Mouse (Mus musculus) forebrain, postnatal 0 days (tissue): Measurements from ENCODE around the gene Nav3. TPM values are rescaled to one million over a fixed set of nuclear protein-coding genes. Genes with fewer than 3 reads are reported as not detected.
"Not testable (repeated sequence)": the region's sequence is repeated elsewhere in the genome, so short reads cannot be mapped to it uniquely, and the experiment has no call there.

Source experiments
- ATAC-seq: fragments of 200-750 bp; cut with Nextera tagmentation; 2 replicates; pipeline ENCODE4 v1.8.0; 2017; ENCODE audit warnings: mild to moderate bottlenecking, moderate library complexity
- DNase-seq: peaks from one replicate; pipeline ENCODE4 v3.0.0-alpha.2; 2015
- H3K27ac ChIP-seq: fragments of 300-500 bp; sonication (generic); 2 replicates; pipeline ENCODE4 v1.5.1; 2014; ENCODE audit warnings: low read depth, mild to moderate bottlenecking, antibody characterized with exemption, low read length, moderate library complexity, mixed read lengths
- H3K27me3 ChIP-seq: fragments of 300-500 bp; sonication (generic); 2 replicates; pipeline ENCODE4 v1.6.1; 2014; ENCODE audit warnings: mild to moderate bottlenecking, low read length, mixed read lengths; ENCODE audit not compliant: insufficient read depth
- H3K36me3 ChIP-seq: fragments of 300-500 bp; sonication (generic); 2 replicates; pipeline ENCODE4 v1.6.1; 2014; ENCODE audit warnings: mild to moderate bottlenecking, moderate library complexity; ENCODE audit not compliant: insufficient read depth
- H3K4me1 ChIP-seq: fragments of 300-500 bp; sonication (generic); 2 replicates; pipeline ENCODE4 v1.6.1; 2014; ENCODE audit warnings: antibody characterized with exemption; ENCODE audit not compliant: insufficient read depth
- H3K4me2 ChIP-seq: fragments of 300-500 bp; sonication (generic); 2 replicates; pipeline ENCODE4 v1.6.1; 2014; ENCODE audit warnings: low read depth, mild to moderate bottlenecking, moderate library complexity
- H3K4me3 ChIP-seq: fragments of 300-500 bp; sonication (generic); 2 replicates; pipeline ENCODE4 v1.5.1; 2014; ENCODE audit warnings: low read depth, low read length, mixed read lengths
- H3K9ac ChIP-seq: fragments of 300-500 bp; sonication (generic); 2 replicates; pipeline ENCODE4 v1.6.1; 2014; ENCODE audit warnings: mild to moderate bottlenecking
- H3K9me3 ChIP-seq: fragments of 300-500 bp; sonication (generic); 2 replicates; pipeline ENCODE4 v1.6.1; 2016; ENCODE audit warnings: low read length
- CTCF ChIP-seq: sonication (generic); IDR thresholded peaks from 2 replicates; pipeline ENCODE4 v1.5.1; 2016; ENCODE audit warnings: antibody characterized with exemption, control low read depth, low read depth
- WGBS: fragments of 180-500 bp; shearing (Covaris S2); extraction: QIAGEN DNeasy Blood & Tissue Kit; methylation state at CpG from one replicate; pipeline ENCODE4 v1.1.7; 2014; 5-methylcytosine and 5-hydroxymethylcytosine counted together
- polyA plus RNA-seq: library from polyadenylated mRNA; unstranded; fragments of >200 nt; fragmentation: Nextera tagmentation; extraction: Ambion mirVana; gene quantifications from 2 replicates; pipeline ENCODE4 v1.2.1, GENCODE M21; 2015
- total RNA-seq: library from RNA; depleted of rRNA; stranded (reverse); fragments of >200 nt; gene quantifications from 2 replicates; pipeline ENCODE4 v1.2.3, GENCODE M21; 2014

Gene Nav3
- total and polyA plus RNA-seq, 2 experiments from 2014 or later = 20.1 to 119 TPM

DNA sequence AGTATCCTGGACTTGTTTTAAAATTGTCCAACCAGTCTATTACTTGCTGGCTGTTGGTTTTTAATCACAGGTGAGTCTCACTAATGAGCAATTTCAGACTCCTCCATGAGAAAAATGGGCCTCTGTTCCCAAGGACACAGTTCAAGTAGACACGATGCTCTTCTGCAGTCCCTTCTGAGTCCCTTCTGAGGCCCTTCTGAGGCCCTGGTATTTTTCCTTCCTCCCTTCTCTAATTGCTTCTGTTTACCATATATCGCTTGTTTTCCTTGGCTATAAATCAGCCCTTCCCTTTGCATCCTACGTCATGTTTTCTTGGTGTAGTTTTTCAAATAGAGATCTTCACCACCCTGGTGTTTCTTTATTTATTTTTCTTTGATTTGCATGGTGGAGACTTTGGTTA is 433.9 kb downstream of the Nav3 start:
- Histone ChIP-seq H3K4me2 (no peak overlapping the region), H3K4me1 (no peaks in the 10 kb centered on the region), H3K9ac (no peak overlapping the region), H3K27me3 (no peaks in the 10 kb centered on the region), H3K4me3 (no peak overlapping the region), H3K9me3 (no peaks in the 10 kb centered on the region), H3K36me3 (no peaks in the 10 kb centered on the region), H3K27ac (no peak overlapping the region)
- DNase-seq (no peak), ATAC-seq (no peak)
- WGBS = 91% methylated on average over 3 of the region's 3 CpGs
- TF ChIP-seq CTCF = no peak

DNA sequence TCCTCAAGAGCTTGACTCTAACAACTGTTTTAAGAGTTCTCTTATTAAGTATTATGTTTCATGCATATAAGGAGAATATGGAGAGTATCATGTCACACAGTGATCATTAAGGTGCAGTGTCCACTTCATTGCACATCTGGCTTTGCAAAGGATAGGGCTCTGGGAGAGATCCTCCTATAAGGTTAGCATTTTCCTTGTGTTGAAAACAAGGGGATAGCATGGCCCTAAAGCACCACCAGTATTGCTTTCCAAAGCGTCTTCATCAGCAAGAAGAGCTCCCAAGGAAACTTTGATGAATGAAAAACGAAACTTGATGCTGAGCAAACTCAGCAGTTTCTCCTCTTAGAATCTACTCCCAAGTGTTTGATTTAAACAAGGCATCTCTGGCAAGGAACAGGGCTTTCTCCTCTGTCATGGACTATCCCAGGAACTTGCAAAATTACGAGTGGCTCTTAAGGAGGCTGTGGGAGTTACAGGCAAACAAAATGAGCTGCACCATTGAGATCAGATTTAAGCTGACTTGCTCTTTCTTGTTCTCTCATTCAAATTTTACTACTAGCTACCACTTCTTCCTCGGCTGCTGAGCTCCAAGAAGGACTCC is 436.6 kb downstream of the Nav3 start:
- H3K4me3 ChIP-seq = no peak overlapping the region
- no peaks in the 10 kb centered on the region for H3K4me1 ChIP-seq
- no peaks in the 10 kb centered on the region for H3K36me3 ChIP-seq
- H3K27ac ChIP-seq = no peak overlapping the region
- H3K9me3 ChIP-seq = no peaks in the 10 kb centered on the region
- no peak for DNase-seq
- H3K27me3 ChIP-seq = no peaks in the 10 kb centered on the region
- no peak for TF ChIP-seq CTCF
- ATAC-seq = no peak
- H3K4me2 ChIP-seq = no peak overlapping the region
- WGBS = 72% methylated on average over 4 of the region's 4 CpGs
- no peak overlapping the region for H3K9ac ChIP-seq

DNA sequence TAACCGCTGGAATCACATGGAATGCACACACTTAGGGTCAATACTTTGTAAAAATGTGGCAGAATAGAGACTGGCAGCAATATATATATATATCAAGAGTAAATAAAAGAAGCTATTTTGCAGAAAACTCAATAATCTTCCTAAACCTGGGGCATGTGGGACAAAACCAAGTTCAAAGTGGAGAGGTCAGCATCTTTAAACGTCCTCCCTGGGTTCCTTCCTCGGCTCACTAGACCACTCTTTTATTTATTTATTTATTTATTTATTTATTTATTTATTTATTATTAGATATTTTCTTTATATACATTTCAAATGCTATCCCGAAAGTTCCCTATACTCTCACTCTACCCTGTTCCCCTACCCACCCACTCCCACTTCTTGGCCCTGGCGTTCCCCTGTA is 454.7 kb downstream of the Nav3 start:
- H3K9me3 ChIP-seq, H3K36me3 ChIP-seq, H3K4me1 ChIP-seq, ATAC-seq, H3K27ac ChIP-seq, H3K9ac ChIP-seq, H3K4me3 ChIP-seq, H3K4me2 ChIP-seq, H3K27me3 ChIP-seq, DNase-seq: not testable (repeated sequence)
- WGBS = 81% methylated on average over 5 of the region's 5 CpGs

DNA sequence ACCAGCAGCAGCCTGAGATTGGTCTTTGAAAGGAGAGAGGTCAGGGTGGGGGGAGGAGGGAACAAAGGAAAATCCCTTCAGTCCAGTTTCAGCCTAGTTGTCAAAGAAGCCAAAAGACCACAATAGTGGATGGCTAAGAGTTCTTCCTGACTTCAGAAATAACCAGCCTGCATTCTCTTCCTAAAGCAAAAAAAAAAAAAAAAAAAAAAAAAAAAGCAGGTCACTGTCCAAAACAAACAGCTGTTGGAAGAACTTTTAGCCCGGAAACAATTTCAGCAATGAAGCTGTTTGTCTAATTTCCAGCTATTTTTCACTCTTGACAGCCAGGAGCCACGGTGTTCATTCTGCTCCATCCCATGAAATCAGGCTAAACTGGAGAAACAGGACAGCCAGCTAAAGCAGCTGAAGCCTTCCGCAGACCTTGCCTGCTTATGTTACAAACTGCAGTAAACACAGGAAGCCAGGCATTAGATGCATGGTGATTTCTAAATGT is 455.2 kb downstream of the Nav3 start:
- H3K36me3 ChIP-seq = no peaks in the 10 kb centered on the region
- TF ChIP-seq CTCF = no peak
- no peak for ATAC-seq
- no peaks in the 10 kb centered on the region for H3K4me1 ChIP-seq
- no peak overlapping the region for H3K4me2 ChIP-seq
- whole genome bisulfite sequencing = 34% methylated on average over 3 of the region's 3 CpGs
- H3K9me3 ChIP-seq = no peaks in the 10 kb centered on the region
- no peak overlapping the region for H3K9ac ChIP-seq
- no peak overlapping the region for H3K27ac ChIP-seq
- H3K4me3 ChIP-seq = no peak overlapping the region
- no peaks in the 10 kb centered on the region for H3K27me3 ChIP-seq
- no peak for DNase-seq

DNA sequence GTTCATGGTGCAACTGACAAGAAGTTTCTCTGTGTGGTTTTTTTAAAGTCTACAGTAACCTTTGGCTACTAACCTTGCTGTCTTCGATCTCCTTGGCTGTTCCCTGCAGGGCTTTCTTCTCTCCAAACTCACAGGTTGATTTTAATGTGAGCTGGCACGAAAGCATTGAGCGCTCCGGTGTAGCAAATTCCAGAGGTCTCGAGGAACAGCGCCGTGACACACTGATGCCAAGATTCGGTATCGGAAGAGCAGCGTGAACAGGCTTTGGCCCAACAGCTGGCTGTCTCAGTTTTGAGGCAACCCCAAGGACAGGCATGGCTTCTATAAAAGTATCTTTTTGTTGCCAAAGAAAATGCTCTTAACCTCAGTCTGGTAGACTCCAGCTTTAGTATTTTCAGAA is 456.1 kb downstream of the Nav3 start:
- Histone ChIP-seq H3K9me3 (no peaks in the 10 kb centered on the region), H3K9ac (no peak overlapping the region), H3K36me3 (no peaks in the 10 kb centered on the region), H3K4me3 (no peak overlapping the region), H3K4me2 (no peak overlapping the region), H3K27me3 (no peaks in the 10 kb centered on the region), H3K27ac (no peak overlapping the region), H3K4me1 (no peaks in the 10 kb centered on the region)
- WGBS = 69% methylated on average over 10 of the region's 10 CpGs
- TF ChIP-seq CTCF = no peak
- DNase-seq = no peak
- ATAC-seq = no peak

DNA sequence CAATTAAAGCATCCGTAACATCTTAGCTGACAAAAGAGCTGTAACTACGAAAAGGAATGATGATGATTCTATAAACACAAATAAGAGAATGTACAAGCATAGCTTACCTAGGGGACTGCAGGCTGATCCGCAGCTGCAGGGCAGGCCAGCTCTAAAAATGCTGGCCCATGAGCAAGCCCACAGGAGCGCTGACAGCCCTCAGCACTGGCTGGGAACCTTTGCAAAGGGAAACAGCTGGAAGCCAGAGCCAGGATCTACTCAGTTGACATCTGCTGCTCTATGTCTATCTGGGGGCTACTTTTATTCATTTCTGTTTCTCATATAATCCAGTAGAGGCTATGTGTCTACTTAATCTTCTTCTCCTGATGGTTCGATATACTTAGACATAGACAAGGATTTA is 461.7 kb downstream of the Nav3 start:
- no peak overlapping the region for H3K27ac ChIP-seq
- H3K4me1 ChIP-seq = no peaks in the 10 kb centered on the region
- no peak overlapping the region for H3K4me3 ChIP-seq
- H3K4me2 ChIP-seq = no peak overlapping the region
- H3K9ac ChIP-seq = no peak overlapping the region
- 75% methylated on average over 5 of the region's 5 CpGs for WGBS
- no peak for ATAC-seq
- H3K27me3 ChIP-seq = no peaks in the 10 kb centered on the region
- TF ChIP-seq CTCF = no peak
- no peaks in the 10 kb centered on the region for H3K36me3 ChIP-seq
- H3K9me3 ChIP-seq = no peaks in the 10 kb centered on the region
- DNase-seq = peak; percentile 10

DNA sequence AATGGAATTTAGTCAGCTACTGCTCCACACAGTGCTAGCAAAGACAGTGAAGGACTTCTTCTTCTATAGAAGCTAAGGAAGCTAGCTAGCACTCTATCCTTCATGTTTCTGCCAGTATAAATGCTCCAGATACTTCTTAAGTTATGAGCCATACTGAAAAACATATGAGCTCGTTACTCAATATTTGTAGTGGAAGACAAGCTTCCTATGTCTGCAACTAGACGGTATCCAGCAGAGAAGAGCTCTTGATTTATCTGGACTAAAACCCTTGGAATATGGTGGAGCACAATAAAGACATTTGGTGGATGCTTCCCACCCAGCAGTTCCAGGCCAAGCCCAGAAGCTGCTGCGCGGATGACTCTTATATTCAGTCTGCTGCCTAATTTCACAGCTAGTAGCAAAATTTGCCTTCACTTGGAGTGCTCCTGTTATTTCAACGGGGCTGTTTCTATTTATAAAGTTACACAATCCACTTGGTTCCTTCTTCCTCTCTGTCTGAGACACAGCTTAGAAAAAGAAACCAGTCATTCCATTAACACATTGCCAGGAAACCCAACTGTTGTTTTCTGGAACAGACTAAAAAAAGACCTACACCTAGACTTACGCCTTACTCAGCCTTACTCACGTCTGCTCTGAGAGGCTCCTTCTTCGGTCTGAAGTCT is 470.0 kb downstream of the Nav3 start:
- Histone ChIP-seq H3K36me3 (no peaks in the 10 kb centered on the region), H3K4me3 (no peak overlapping the region), H3K4me1 (0 out of 2 replicates have a peak, but pooled peaks cover 3% of the 10 kb centered on the region), H3K4me2 (no peak overlapping the region), H3K27me3 (no peaks in the 10 kb centered on the region), H3K27ac (0 out of 2 replicates have a peak overlapping the region, but pooled peaks have one; percentile 15), H3K9me3 (no peaks in the 10 kb centered on the region), H3K9ac (no peak overlapping the region)
- no peak for TF ChIP-seq CTCF
- peak; percentile 23 for DNase-seq
- peak; percentile 40 for ATAC-seq
- 62% methylated on average over 8 of the region's 8 CpGs for WGBS
